Mouse (Mus musculus) forebrain, embryonic 13.5 days (tissue): Measurements from ENCODE around the gene Ldhc. TPM values are rescaled to one million over a fixed set of nuclear protein-coding genes. Genes with fewer than 3 reads are reported as not detected.

Source experiments
- ATAC-seq: fragments of 200-750 bp; cut with Nextera tagmentation; 2 replicates; pipeline ENCODE4 v1.8.0; 2017
- H3K27ac ChIP-seq: fragments of 300-500 bp; sonication (generic); 2 replicates; pipeline ENCODE4 v1.5.1; 2015; ENCODE audit warnings: inconsistent platforms, mild to moderate bottlenecking, moderate library complexity
- H3K27me3 ChIP-seq: fragments of 300-500 bp; sonication (generic); 2 replicates; pipeline ENCODE4 v1.6.1; 2015; ENCODE audit warnings: mild to moderate bottlenecking, inconsistent platforms
- H3K36me3 ChIP-seq: fragments of 300-500 bp; sonication (generic); 2 replicates; pipeline ENCODE4 v1.6.1; 2015; ENCODE audit warnings: mild to moderate bottlenecking, inconsistent platforms; ENCODE audit not compliant: poor library complexity, severe bottlenecking
- H3K4me1 ChIP-seq: fragments of 300-500 bp; sonication (generic); 2 replicates; pipeline ENCODE4 v1.6.1; 2015; ENCODE audit warnings: inconsistent platforms
- H3K4me2 ChIP-seq: fragments of 300-500 bp; sonication (generic); 2 replicates; pipeline ENCODE4 v1.6.1; 2015; ENCODE audit warnings: inconsistent platforms, mild to moderate bottlenecking, moderate library complexity
- H3K4me3 ChIP-seq: fragments of 300-500 bp; sonication (generic); 2 replicates; pipeline ENCODE4 v1.5.1; 2015; ENCODE audit warnings: mild to moderate bottlenecking, inconsistent platforms
- H3K9ac ChIP-seq: fragments of 300-500 bp; sonication (generic); 2 replicates; pipeline ENCODE4 v1.6.1; 2015; ENCODE audit warnings: mild to moderate bottlenecking, inconsistent platforms
- H3K9me3 ChIP-seq: fragments of 300-500 bp; sonication (generic); replicated peaks from 2 replicates; pipeline ENCODE4 v1.6.1; 2016; ENCODE audit warnings: inconsistent platforms
- WGBS: fragments of 180-500 bp; shearing (Covaris S2); methylation state at CpG from one replicate; pipeline ENCODE4 v1.1.7; 2015; 5-methylcytosine and 5-hydroxymethylcytosine counted together
- polyA plus RNA-seq: library from polyadenylated mRNA; unstranded; fragments of >200 nt; fragmentation: Nextera tagmentation; extraction: Ambion mirVana; gene quantifications from 2 replicates; pipeline ENCODE4 v1.2.1, GENCODE M21; 2015

Gene Ldhc
- polyA plus RNA-seq, 1 experiment from 2014 or later = not detected

DNA sequence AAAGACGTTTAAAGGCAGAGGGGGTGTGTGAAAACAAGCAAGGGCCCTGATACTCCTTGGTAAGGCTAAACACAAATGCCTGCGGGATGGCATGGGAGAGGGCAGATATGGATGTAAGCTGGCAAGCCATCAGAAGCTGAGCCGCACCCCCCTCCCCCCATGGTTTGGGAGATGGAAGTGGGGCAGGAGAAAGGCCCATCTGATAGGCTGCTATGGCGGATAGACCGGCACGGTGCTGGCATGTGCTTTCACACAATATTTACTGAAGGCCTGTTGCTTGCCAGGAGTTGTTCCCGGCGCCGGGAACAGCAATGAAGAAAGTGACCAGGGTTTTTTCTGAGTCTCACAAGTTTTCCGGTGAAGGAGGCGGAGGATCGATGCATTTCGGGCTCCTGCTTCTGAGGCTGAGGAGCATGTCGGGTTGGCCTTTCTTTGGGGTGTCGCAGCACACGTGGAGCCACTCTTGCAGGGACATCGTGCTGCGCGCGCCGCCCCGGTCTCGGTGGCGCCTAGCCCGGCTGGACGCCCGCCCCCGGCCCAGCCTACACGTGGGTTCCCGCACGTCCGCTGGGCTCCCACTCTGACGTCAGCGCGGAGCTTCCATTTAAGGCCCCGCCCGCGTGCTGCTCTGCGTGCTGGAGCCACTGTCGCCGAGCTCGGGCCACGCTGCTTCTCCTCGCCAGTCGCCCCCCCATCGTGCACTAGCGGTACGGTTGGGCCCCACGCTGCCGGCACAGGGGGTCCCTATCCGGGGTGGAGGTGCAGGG lies 15.6 kb upstream of the Ldhc start:
- peaks cover 24% of the 10 kb centered on the region for H3K36me3 ChIP-seq
- under 1% methylated on average over 51 of the region's 51 CpGs for WGBS
- H3K27me3 ChIP-seq = peaks cover 8% of the 10 kb centered on the region; the same call in 1 of the 2 replicates
- peak overlapping the region; percentile 80 for H3K27ac ChIP-seq
- H3K9me3 ChIP-seq = no peaks in the 10 kb centered on the region
- peak; percentile 88 for ATAC-seq
- H3K4me3 ChIP-seq = peak overlapping the region; percentile 78
- peak overlapping the region; percentile 93 for H3K9ac ChIP-seq
- peak overlapping the region; percentile 93 for H3K4me2 ChIP-seq
- peaks cover 19% of the 10 kb centered on the region for H3K4me1 ChIP-seq

- Histone ChIP-seq H3K4me3 (peak overlapping the region; percentile 78), H3K36me3 (peaks cover 29% of the 10 kb centered on the region), H3K9ac (peak overlapping the region; percentile 93), H3K27me3 (0 out of 2 replicates have a peak, but pooled peaks cover 3% of the 10 kb centered on the region), H3K27ac (peak overlapping the region; percentile 80), H3K4me1 (peaks cover 19% of the 10 kb centered on the region), H3K4me2 (peak overlapping the region; percentile 93), H3K9me3 (no peaks in the 10 kb centered on the region)
- 0 out of 2 replicates have a peak, but pooled peaks have one; percentile 19 for ATAC-seq
- under 1% methylated on average over 36 of the region's 36 CpGs for WGBS
Measured at GRCm38 (mm10) chr7:46845978-46846485, 15.0 kb upstream of the Ldhc start.

DNA sequence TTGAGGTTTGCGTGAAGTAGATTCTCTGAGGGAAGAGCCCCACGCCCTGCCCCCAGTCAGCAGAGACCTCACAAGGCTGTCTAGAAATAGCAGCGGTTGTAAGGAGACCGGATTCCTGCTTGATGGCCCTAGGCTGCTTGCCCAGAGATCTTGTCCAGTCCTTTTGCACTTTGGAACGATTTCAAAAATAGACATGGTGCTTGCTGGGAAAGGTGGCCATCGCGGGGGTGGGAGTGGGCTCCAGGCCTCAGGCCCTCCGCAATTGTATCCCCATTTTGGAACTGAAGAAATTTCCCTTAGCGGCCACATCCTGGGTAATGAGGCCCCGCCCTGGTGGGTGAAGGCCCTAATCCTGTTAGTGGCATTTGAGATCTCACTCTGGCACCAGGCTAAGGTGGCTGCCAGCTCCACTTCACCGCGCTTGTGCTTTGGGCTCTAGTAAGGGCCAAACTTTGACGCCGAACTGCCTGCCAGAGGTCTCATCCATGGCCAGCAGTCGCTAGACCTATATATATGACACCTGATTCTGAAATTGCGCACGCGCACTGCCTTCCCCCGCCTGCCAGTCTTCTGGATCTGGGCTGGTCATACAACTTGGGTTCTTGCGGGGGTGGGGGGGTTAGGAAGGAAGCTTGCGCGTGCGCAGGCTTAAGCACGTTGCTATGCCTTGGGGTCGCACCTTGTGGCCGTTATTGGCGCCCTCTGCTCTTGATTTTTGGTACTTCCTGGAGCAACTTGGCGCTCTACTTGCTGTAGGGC lies 14.3 kb upstream of the Ldhc start:
- 0 out of 2 replicates have a peak, but pooled peaks cover 3% of the 10 kb centered on the region for H3K27me3 ChIP-seq
- peak overlapping the region; percentile 78 for H3K4me3 ChIP-seq
- 2% methylated on average over 28 of the region's 28 CpGs for WGBS
- H3K4me2 ChIP-seq = peak overlapping the region; percentile 93
- H3K36me3 ChIP-seq = peaks cover 35% of the 10 kb centered on the region
- H3K9ac ChIP-seq = peak overlapping the region; percentile 93
- peak; percentile 65 for ATAC-seq
- peak overlapping the region; percentile 80 for H3K27ac ChIP-seq
- peaks cover 19% of the 10 kb centered on the region for H3K4me1 ChIP-seq
- no peaks in the 10 kb centered on the region for H3K9me3 ChIP-seq

DNA sequence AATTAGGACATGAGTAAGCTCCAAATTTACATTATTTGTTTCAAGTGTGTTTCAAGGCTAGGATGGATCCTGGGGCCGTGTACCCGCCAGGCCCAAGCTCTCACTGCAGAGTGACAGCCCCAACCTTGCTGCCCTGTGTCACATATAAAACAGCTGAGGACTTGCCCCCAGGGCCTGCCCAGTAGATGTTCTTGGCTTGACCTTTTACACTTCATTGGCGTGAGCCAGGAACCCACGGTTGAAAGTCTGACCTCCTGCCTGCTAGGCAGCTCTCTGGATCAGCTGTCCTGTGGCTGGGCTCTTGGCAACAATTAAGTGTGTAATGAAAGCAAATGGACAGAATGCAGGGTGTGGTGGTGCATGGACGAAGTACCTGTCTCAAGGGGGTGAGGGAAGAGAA lies 11.7 kb upstream of the Ldhc start:
- Histone ChIP-seq H3K27ac (no peak overlapping the region), H3K4me1 (peaks cover 19% of the 10 kb centered on the region), H3K4me2 (no peak overlapping the region), H3K9ac (no peak overlapping the region), H3K9me3 (no peaks in the 10 kb centered on the region), H3K4me3 (no peak overlapping the region), H3K36me3 (peaks cover 61% of the 10 kb centered on the region), H3K27me3 (no peaks in the 10 kb centered on the region)
- ATAC-seq = no peak
- 80% methylated on average over 5 of the region's 5 CpGs for WGBS

- peaks cover 12% of the 10 kb centered on the region for H3K4me1 ChIP-seq
- WGBS = 60% methylated on average over 7 of the region's 7 CpGs
- H3K36me3 ChIP-seq = peaks cover 79% of the 10 kb centered on the region
Measured at GRCm38 (mm10) chr7:46851026-46851425, 10.0 kb upstream of the Ldhc start.

DNA sequence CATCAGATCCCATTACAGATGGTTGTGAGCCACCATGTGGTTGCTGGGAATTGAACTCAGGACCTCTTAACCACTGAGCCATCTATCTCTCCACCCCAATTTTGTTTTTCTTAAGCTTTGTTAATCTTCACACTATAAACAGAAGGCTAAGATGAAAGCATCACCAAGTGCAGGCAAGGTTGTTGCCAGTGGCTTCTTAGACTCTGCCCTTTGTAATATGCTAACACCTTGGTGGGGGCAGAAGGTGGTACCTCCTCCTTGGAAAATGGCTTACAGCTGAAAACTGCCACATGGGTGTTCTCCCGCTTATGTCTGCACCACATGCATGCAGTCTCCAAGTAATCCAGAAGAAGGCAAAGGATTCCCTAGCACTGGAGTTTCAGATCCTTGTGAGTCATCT lies 8.3 kb upstream of the Ldhc start:
- H3K36me3 ChIP-seq = peaks cover 82% of the 10 kb centered on the region

More at GRCm38 (mm10) chr7:46851026-46851425, 10.0 kb upstream of the Ldhc start:
- no peak overlapping the region for H3K27ac ChIP-seq
- H3K4me3 ChIP-seq = no peak overlapping the region
- H3K27me3 ChIP-seq = no peaks in the 10 kb centered on the region
- ATAC-seq = no peak
- no peak overlapping the region for H3K9ac ChIP-seq
- no peak overlapping the region for H3K4me2 ChIP-seq
- H3K9me3 ChIP-seq = no peaks in the 10 kb centered on the region

GRCm38 (mm10) chr7:46853365-46853764 lies 7.6 kb upstream of the Ldhc start:
- no peak for ATAC-seq
- no peaks in the 10 kb centered on the region for H3K9me3 ChIP-seq
- H3K4me3 ChIP-seq = no peak overlapping the region
- H3K9ac ChIP-seq = no peak overlapping the region
- peaks cover 81% of the 10 kb centered on the region for H3K36me3 ChIP-seq
- no peak overlapping the region for H3K27ac ChIP-seq
- no peaks in the 10 kb centered on the region for H3K4me1 ChIP-seq
- H3K27me3 ChIP-seq = no peaks in the 10 kb centered on the region
- 92% methylated on average over 9 of the region's 9 CpGs for WGBS
- H3K4me2 ChIP-seq = no peak overlapping the region

More for the DNA sequence above, 8.3 kb upstream of the Ldhc start:
- Histone ChIP-seq H3K9ac (no peak overlapping the region), H3K4me2 (no peak overlapping the region), H3K4me3 (no peak overlapping the region), H3K4me1 (0 out of 2 replicates have a peak, but pooled peaks cover 1% of the 10 kb centered on the region), H3K27me3 (no peaks in the 10 kb centered on the region), H3K27ac (no peak overlapping the region), H3K9me3 (no peaks in the 10 kb centered on the region)
- 96% methylated on average over 1 of the region's 1 CpGs for WGBS
- ATAC-seq = no peak

DNA sequence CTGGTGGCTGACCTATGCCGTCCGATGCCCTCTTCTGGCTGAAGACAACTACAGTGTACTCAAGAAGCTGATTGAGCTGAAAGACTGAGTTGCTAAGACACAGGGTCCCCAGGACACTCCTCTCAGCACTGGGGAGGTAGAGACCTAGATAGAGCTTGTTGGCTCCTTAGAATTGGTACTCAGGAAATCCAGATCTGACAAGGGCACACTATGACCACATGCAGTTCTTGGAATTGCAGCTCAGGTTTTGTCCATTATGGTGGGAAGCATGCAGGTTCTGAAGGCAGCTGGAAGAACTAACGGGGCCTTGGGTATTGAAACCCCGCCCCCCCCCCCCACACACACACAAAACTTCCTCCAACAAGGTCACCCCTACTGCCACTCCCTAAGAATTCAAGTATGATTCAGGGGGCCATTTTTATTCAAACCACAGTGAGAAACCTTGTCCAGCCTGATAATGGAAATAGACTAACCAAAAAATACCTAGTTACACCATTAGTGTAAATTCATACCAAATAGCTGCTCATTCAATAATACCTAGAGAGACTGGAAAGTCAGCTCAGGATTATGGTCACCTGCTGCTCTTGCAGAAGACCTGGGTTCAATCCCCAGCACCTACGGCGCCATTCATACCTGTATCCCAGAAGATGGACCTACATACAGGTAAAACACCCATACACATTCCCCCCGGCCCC lies 5.0 kb upstream of the Ldhc start:
- Histone ChIP-seq H3K4me2 (no peak overlapping the region), H3K4me3 (no peak overlapping the region), H3K9ac (no peak overlapping the region), H3K36me3 (peaks cover 56% of the 10 kb centered on the region), H3K27ac (no peak overlapping the region), H3K27me3 (no peaks in the 10 kb centered on the region), H3K4me1 (no peaks in the 10 kb centered on the region), H3K9me3 (no peaks in the 10 kb centered on the region)
- 72% methylated on average over 7 of the region's 7 CpGs for WGBS
- no peak for ATAC-seq

- no peak overlapping the region for H3K4me2 ChIP-seq
- H3K36me3 ChIP-seq = peaks cover 42% of the 10 kb centered on the region
- H3K27ac ChIP-seq = no peak overlapping the region
- ATAC-seq = no peak
- no peak overlapping the region for H3K4me3 ChIP-seq
- 80% methylated on average over 9 of the region's 9 CpGs for WGBS
- no peak overlapping the region for H3K9ac ChIP-seq
- H3K9me3 ChIP-seq = no peaks in the 10 kb centered on the region
- no peaks in the 10 kb centered on the region for H3K4me1 ChIP-seq
- no peaks in the 10 kb centered on the region for H3K27me3 ChIP-seq
Measured at GRCm38 (mm10) chr7:46857436-46857835, 3.6 kb upstream of the Ldhc start.

DNA sequence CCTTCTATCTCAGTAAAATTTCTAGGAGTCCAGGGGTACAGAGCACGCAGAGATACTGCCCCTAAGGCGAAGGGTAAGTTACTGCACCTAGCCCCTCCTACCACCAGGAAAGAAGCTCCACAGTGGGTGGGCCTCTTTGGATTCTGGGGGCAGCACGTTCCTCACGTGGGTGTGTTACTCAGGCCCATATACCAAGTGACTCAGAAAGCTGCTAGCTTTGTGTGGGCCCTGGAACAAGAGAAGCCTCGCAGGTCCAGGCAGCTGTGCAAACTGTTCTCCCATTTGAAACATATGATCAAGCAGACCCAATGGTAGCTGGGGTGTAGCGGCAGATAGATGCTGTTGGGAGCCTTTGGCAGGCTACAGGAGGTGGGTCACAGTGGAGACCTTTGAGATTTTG lies 2.0 kb upstream of the Ldhc start:
- no peak overlapping the region for H3K4me3 ChIP-seq

DNA sequence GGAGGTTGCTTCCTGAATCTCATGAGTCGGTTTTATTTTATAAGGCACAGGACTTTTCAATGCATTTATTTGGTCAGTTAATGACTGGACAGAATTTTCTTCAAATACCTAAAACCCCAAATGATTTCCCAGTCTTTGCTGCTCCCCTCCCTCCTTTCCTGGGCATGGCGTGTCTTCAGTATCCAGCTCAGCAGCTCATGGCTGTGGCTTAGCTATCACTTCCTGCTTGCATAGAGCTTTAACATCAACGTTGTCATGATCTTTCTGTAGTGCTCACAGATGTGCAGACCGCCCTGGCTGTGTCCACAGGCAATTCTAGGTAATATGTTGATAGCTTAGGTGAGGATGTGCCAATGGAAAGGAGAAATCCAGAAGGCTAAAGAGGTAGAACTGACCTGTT lies 11.0 kb downstream of the Ldhc start:
- Histone ChIP-seq H3K36me3 (no peaks in the 10 kb centered on the region), H3K4me2 (no peak overlapping the region), H3K9me3 (no peaks in the 10 kb centered on the region), H3K9ac (no peak overlapping the region), H3K4me1 (no peaks in the 10 kb centered on the region), H3K27me3 (no peaks in the 10 kb centered on the region), H3K27ac (no peak overlapping the region), H3K4me3 (no peak overlapping the region)
- ATAC-seq = no peak
- 76% methylated on average over 4 of the region's 4 CpGs for WGBS

More for the DNA sequence above, 2.0 kb upstream of the Ldhc start:
- no peak overlapping the region for H3K27ac ChIP-seq
- peaks cover 26% of the 10 kb centered on the region for H3K36me3 ChIP-seq
- no peak overlapping the region for H3K9ac ChIP-seq
- H3K4me1 ChIP-seq = no peaks in the 10 kb centered on the region
- no peaks in the 10 kb centered on the region for H3K27me3 ChIP-seq
- H3K4me2 ChIP-seq = no peak overlapping the region
- WGBS = 60% methylated on average over 6 of the region's 6 CpGs
- ATAC-seq = no peak
- no peaks in the 10 kb centered on the region for H3K9me3 ChIP-seq
